Mouse (Mus musculus) CH12.LX (cell line): ENCODE data around the gene Nfkbia. TPM values are rescaled to one million over a fixed set of nuclear protein-coding genes. Genes with fewer than 3 reads are reported as not detected.
A peak's percentile ranks its signal among the peaks of the same experiment; 100 is the strongest.

ENCODE experiments used
- DNase-seq: peaks from one replicate; pipeline ENCODE4 v3.0.0-alpha.2; 2013; ENCODE audit errors: extremely low read depth
- H3K27ac ChIP-seq: 2 replicates; pipeline ENCODE4 v1.5.1; 2012; ENCODE audit warnings: low read depth, mild to moderate bottlenecking, control low read depth, moderate library complexity; ENCODE audit not compliant: insufficient read depth
- H3K27me3 ChIP-seq: replicated peaks from 2 replicates; pipeline ENCODE3; 2012; ENCODE audit warnings: inconsistent platforms
- H3K36me3 ChIP-seq, 2 experiments: replicated peaks in 1 of 2; 2 replicates each; pipeline versions ENCODE3 to v1.6.1; 2012; ENCODE audit warnings: inconsistent platforms in 1 of 2, low read length in 1 of 2, mild to moderate bottlenecking in 1 of 2, mixed read lengths in 1 of 2, moderate library complexity in 1 of 2; ENCODE audit not compliant: control insufficient read depth in 1 of 2, insufficient read depth in 1 of 2
- H3K4me1 ChIP-seq, 2 experiments: 2 replicates each; pipeline ENCODE4 v1.6.1; 2012; ENCODE audit warnings: inconsistent platforms in 1 of 2, moderate library complexity in 1 of 2; ENCODE audit not compliant: insufficient read depth in 2 of 2, control insufficient read depth in 1 of 2
- H3K4me2 ChIP-seq: 2 replicates; pipeline ENCODE4 v1.6.1; 2012; ENCODE audit warnings: low read depth, mild to moderate bottlenecking, control low read depth; ENCODE audit not compliant: poor library complexity, insufficient read depth, severe bottlenecking
- H3K4me3 ChIP-seq, 3 experiments: fragments of 150-350 bp in 1 of 3; sonication (generic) in 1 of 3; replicated peaks in 1 of 3; 2 replicates each; pipeline versions ENCODE3 to v1.5.1; 2011 to 2012; ENCODE audit warnings: low read depth in 2 of 3, low read length in 2 of 3, mild to moderate bottlenecking in 2 of 3, moderate library complexity in 2 of 3, control low read depth in 1 of 3, improper control_type of control experiment in 1 of 3, inconsistent platforms in 1 of 3, mixed read lengths in 1 of 3; ENCODE audit not compliant: poor library complexity in 1 of 3
- H3K79me2 ChIP-seq: replicated peaks from 2 replicates; pipeline ENCODE4 v1.6.1; 2012; ENCODE audit warnings: mild to moderate bottlenecking, moderate library complexity; ENCODE audit not compliant: control insufficient read depth, poor library complexity, insufficient read depth, severe bottlenecking; ENCODE audit errors: extremely low read depth
- H3K9ac ChIP-seq: 2 replicates; pipeline ENCODE4 v1.6.1; 2012; ENCODE audit warnings: low read depth, mild to moderate bottlenecking, control low read depth, moderate library complexity; ENCODE audit not compliant: insufficient read depth
- H3K9me3 ChIP-seq: replicated peaks from 2 replicates; pipeline ENCODE3; 2012; ENCODE audit warnings: low read length, inconsistent platforms, mixed read lengths
- BHLHE40 ChIP-seq: IDR thresholded peaks from 2 replicates; pipeline ENCODE4 v1.6.1; 2011; ENCODE audit warnings: mild to moderate bottlenecking, low read depth, low read length, improper control_type of control experiment
- CHD1 ChIP-seq: IDR thresholded peaks from 2 replicates; pipeline ENCODE4 v1.6.1; 2012; ENCODE audit warnings: low read depth, low read length, improper control_type of control experiment, inconsistent platforms
- CHD2 ChIP-seq: IDR thresholded peaks from 2 replicates; pipeline ENCODE4 v1.6.1; 2011; ENCODE audit warnings: low read length, improper control_type of control experiment
- E2F4 ChIP-seq: IDR thresholded peaks from 2 replicates; pipeline ENCODE4 v1.6.1; 2011; ENCODE audit warnings: low read depth, low read length, improper control_type of control experiment; ENCODE audit not compliant: insufficient replicate concordance
- ELF1 ChIP-seq: IDR thresholded peaks from 2 replicates; pipeline ENCODE4 v1.6.1; 2014; ENCODE audit warnings: low read depth, mild to moderate bottlenecking, inconsistent platforms, low read length, improper control_type of control experiment
- EP300 ChIP-seq: IDR thresholded peaks from 2 replicates; pipeline ENCODE4 v1.6.1; 2011; ENCODE audit warnings: low read length, improper control_type of control experiment
- GABPA ChIP-seq: IDR thresholded peaks from 2 replicates; pipeline ENCODE4 v1.6.1; 2012; ENCODE audit warnings: low read depth, low read length, improper control_type of control experiment, inconsistent platforms; ENCODE audit not compliant: insufficient replicate concordance
- HCFC1 ChIP-seq: IDR thresholded peaks from 2 replicates; pipeline ENCODE4 v1.6.1; 2012; ENCODE audit warnings: low read depth, mild to moderate bottlenecking, inconsistent platforms, low read length, improper control_type of control experiment
- IRF4 ChIP-seq: IDR thresholded peaks from 2 replicates; pipeline ENCODE4 v1.6.1; 2014; ENCODE audit warnings: low read depth, mild to moderate bottlenecking, inconsistent platforms, low read length, improper control_type of control experiment
- JUN ChIP-seq: IDR thresholded peaks from 2 replicates; pipeline ENCODE4 v1.6.1; 2011; ENCODE audit warnings: low read depth, mild to moderate bottlenecking, low read length, improper control_type of control experiment, moderate library complexity; ENCODE audit not compliant: insufficient read depth
- KAT2A ChIP-seq: IDR thresholded peaks from 2 replicates; pipeline ENCODE4 v1.6.1; 2012; ENCODE audit warnings: low read length, improper control_type of control experiment, inconsistent platforms; ENCODE audit not compliant: insufficient replicate concordance
- MAFK ChIP-seq: IDR thresholded peaks from 2 replicates; pipeline ENCODE4 v1.6.1; 2011; ENCODE audit warnings: low read length, improper control_type of control experiment; ENCODE audit not compliant: insufficient replicate concordance
- MAX ChIP-seq: IDR thresholded peaks from 2 replicates; pipeline ENCODE4 v1.6.1; 2011; ENCODE audit warnings: low read length, improper control_type of control experiment
- MEF2A ChIP-seq: IDR thresholded peaks from 2 replicates; pipeline ENCODE4 v1.6.1; 2014; ENCODE audit warnings: low read depth, mild to moderate bottlenecking, inconsistent platforms, low read length, improper control_type of control experiment, borderline replicate concordance
- MYC ChIP-seq: IDR thresholded peaks from 2 replicates; pipeline ENCODE4 v1.6.1; 2011; ENCODE audit warnings: low read depth, mild to moderate bottlenecking, improper control_type of control experiment, low read length
- NELFE ChIP-seq: IDR thresholded peaks from 2 replicates; pipeline ENCODE4 v1.6.1; 2011; ENCODE audit warnings: low read depth, low read length, improper control_type of control experiment
- NRF1 ChIP-seq: IDR thresholded peaks from 2 replicates; pipeline ENCODE4 v1.6.1; 2014; ENCODE audit warnings: low read depth, mild to moderate bottlenecking, inconsistent platforms, low read length, improper control_type of control experiment, moderate library complexity
- PAX5 ChIP-seq: IDR thresholded peaks from 2 replicates; pipeline ENCODE4 v1.6.1; 2012; ENCODE audit warnings: low read length, inconsistent platforms, mixed read lengths
- POLR2A ChIP-seq: IDR thresholded peaks from 2 replicates; pipeline ENCODE4 v1.6.1; 2011; ENCODE audit warnings: low read depth, mild to moderate bottlenecking, improper control_type of control experiment, low read length
- POLR2AphosphoS2 ChIP-seq: IDR thresholded peaks from 2 replicates; pipeline ENCODE4 v1.6.1; 2011; ENCODE audit warnings: low read depth, low read length, improper control_type of control experiment
- RAD21 ChIP-seq: IDR thresholded peaks from 2 replicates; pipeline ENCODE4 v1.6.1; 2011; ENCODE audit warnings: low read depth, mild to moderate bottlenecking, low read length, improper control_type of control experiment, moderate library complexity
- RCOR1 ChIP-seq: conservative IDR thresholded peaks from 2 replicates; pipeline ENCODE4 v1.6.1; 2012; ENCODE audit warnings: low read depth, mild to moderate bottlenecking, inconsistent platforms, low read length, improper control_type of control experiment
- SMC3 ChIP-seq: IDR thresholded peaks from 2 replicates; pipeline ENCODE4 v1.6.1; 2011; ENCODE audit warnings: low read depth, low read length, improper control_type of control experiment
- TBP ChIP-seq: conservative IDR thresholded peaks from 2 replicates; pipeline ENCODE4 v1.6.1; 2011; ENCODE audit warnings: low read depth, low read length, improper control_type of control experiment
- TCF12 ChIP-seq: IDR thresholded peaks from 2 replicates; pipeline ENCODE4 v1.6.1; 2014; ENCODE audit warnings: low read depth, mild to moderate bottlenecking, inconsistent platforms, low read length, improper control_type of control experiment
- UBTF ChIP-seq: IDR thresholded peaks from 2 replicates; pipeline ENCODE4 v1.6.1; 2012; ENCODE audit warnings: low read depth, mild to moderate bottlenecking, inconsistent platforms, low read length, improper control_type of control experiment, moderate library complexity
- USF1 ChIP-seq: IDR thresholded peaks from 2 replicates; pipeline ENCODE4 v1.6.1; 2014; ENCODE audit warnings: low read depth, mild to moderate bottlenecking, inconsistent platforms, low read length, improper control_type of control experiment
- USF2 ChIP-seq: conservative IDR thresholded peaks from 2 replicates; pipeline ENCODE4 v1.6.1; 2011; ENCODE audit warnings: low read depth, low read length, improper control_type of control experiment
- ZKSCAN1 ChIP-seq: IDR thresholded peaks from 2 replicates; pipeline ENCODE4 v1.6.1; 2012; ENCODE audit warnings: low read depth, inconsistent platforms, low read length, improper control_type of control experiment, borderline replicate concordance
- ZMIZ1 ChIP-seq: IDR thresholded peaks from 2 replicates; pipeline ENCODE4 v1.6.1; 2012; ENCODE audit warnings: low read depth, mild to moderate bottlenecking, inconsistent platforms, low read length, improper control_type of control experiment
- ZNF384 ChIP-seq: IDR thresholded peaks from 2 replicates; pipeline ENCODE4 v1.6.1; 2012; ENCODE audit warnings: low read depth, low read length, improper control_type of control experiment, inconsistent platforms
- dilution Hi-C: fragments of 300-500 bp; cut with MboI; formaldehyde crosslinking; loops from 2 replicates; pipeline ENCODE4 v1.14.3; 2020; ENCODE audit warnings: low sequenced_read_pairs; ENCODE audit not compliant: extremely low pct_unique_long_range_greater_than_20kb, extremely low pct_ligation_motif_present
- in situ Hi-C: fragments of 300-500 bp; cut with MboI; formaldehyde crosslinking; loops from 3 replicates; pipeline ENCODE4 v1.14.3; 2019; ENCODE audit warnings: low sequenced_read_pairs, low pct_ligation_motif_present, low pct_unique_long_range_greater_than_20kb, mixed read lengths
- polyA plus RNA-seq: library from polyadenylated mRNA; unstranded; fragments of >175 nt; gene quantifications from 2 replicates; pipeline ENCODE4 v1.2.1, GENCODE M21; 2012; ENCODE audit warnings: low read depth; ENCODE audit not compliant: insufficient read length
- total RNA-seq, 2 experiments: library from RNA; depleted of rRNA; stranded (reverse); fragments of 300-350 nt in 1 of 2; fragments of >200 nt in 1 of 2; gene quantifications; 2 replicates each; pipeline ENCODE4 v1.2.3; 2012 to 2014

Nfkbia gene
- total and polyA plus RNA-seq, 3 experiments = 143 to 702 (median 178) TPM

DNA sequence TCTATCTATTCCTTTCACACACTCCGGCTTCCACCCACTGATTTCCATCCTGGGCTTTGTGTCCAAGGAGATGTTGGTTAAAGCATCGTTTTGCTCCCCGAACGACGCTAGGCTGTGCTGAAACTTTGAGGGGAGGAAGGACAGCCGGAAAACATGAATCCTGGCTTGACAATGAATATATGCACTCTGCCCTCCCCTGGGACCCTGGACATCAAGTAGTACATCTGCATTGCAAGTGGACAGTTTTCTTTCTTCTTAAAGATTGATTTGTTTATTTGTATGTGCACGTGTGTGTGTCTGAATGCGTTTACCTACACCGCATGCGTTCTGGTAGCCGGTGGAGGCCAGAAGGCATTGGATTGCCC lies 45.1 kb downstream of the Nfkbia start:
- H3K27me3 ChIP-seq = no peaks in the 10 kb centered on the region
- peak overlapping the region; percentile 53 to 62 (median 59) for H3K4me3 ChIP-seq
- peak overlapping the region; percentile 85 for H3K9ac ChIP-seq
- no peaks in the 10 kb centered on the region for H3K9me3 ChIP-seq
- TF ChIP-seq USF1 = no peak
- no peak for TF ChIP-seq MYC
- TF ChIP-seq MAX = 0 out of 2 replicates have a peak, but pooled peaks have one; percentile 6
- no peak for TF ChIP-seq IRF4
- no peak for TF ChIP-seq NELFE
- TF ChIP-seq ZMIZ1 = no peak
- no peak for TF ChIP-seq POLR2AphosphoS2
- H3K36me3 ChIP-seq = no peaks in the 10 kb centered on the region
- H3K4me2 ChIP-seq = peak overlapping the region; percentile 83
- peak overlapping the region; percentile 99 for H3K27ac ChIP-seq
- in situ Hi-C loops (no loop called here), dilution Hi-C loops (no loop called here)
- DNase-seq = no peak
- no peaks in the 10 kb centered on the region; the same call in 1 of the 2 replicates for H3K79me2 ChIP-seq
- H3K4me1 ChIP-seq = peaks cover 39 to 94% of the 10 kb centered on the region in 2 experiments

DNA sequence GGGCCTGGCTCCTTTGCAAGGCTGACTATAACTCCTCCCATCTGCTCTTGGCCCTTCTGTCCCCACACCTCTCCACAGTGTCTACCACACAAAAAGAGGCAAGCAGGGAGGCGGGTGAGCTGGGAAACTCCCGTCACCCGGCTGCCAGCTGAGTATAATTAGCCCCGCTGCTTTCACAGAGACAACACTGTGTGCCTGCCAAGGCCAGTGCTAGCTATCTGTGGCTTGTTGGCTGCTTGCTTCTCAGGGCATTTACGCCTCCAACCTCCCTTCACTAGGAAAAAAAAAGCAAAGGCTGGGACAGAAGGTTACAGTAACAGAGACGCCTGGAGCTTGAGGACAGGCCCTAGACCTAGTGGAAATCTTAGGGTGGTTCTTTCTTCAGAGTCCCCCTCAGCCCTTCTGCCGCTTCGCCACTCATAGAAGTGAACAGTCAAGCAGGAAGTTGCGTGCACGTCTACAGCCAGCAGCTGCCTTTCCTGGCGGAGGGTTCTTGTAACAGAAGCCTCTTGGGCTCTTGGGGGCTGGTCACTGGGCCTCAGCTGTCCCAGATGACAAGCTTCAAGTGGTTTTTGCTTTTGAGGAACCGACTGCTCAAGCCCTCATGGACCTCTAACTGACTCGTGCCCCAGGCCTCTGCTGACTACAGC lies 45.6 kb downstream of the Nfkbia start:
- dilution Hi-C loops = no loop called here
- peak overlapping the region; percentile 99 for H3K27ac ChIP-seq
- peak overlapping the region; percentile 83 for H3K4me2 ChIP-seq
- no peaks in the 10 kb centered on the region for H3K36me3 ChIP-seq
- H3K9ac ChIP-seq = peak overlapping the region; percentile 85
- DNase-seq = peak; percentile 94
- no peaks in the 10 kb centered on the region for H3K27me3 ChIP-seq
- H3K4me3 ChIP-seq = peak overlapping the region; percentile 53 to 62 (median 59)
- no peaks in the 10 kb centered on the region; the same call in 1 of the 2 replicates for H3K79me2 ChIP-seq
- H3K4me1 ChIP-seq = peaks cover 39 to 94% of the 10 kb centered on the region in 2 experiments
- H3K9me3 ChIP-seq = no peaks in the 10 kb centered on the region
- in situ Hi-C loops = no loop called here
- TF ChIP-seq RCOR1 (no peak), BHLHE40 (peak; percentile 77), JUN (no peak), EP300 (peak; percentile 20; the same call in 1 of the 2 replicates), ZMIZ1 (peak; percentile 98), POLR2A (peak; percentile 95), RAD21 (no peak; the same call in 1 of the 2 replicates), NRF1 (no peak), SMC3 (peak; percentile 8; the same call in 1 of the 2 replicates), KAT2A (no peak), HCFC1 (peak; percentile 44), USF2 (no peak), PAX5 (no peak), MAFK (peak; percentile 33; the same call in 1 of the 2 replicates), CHD1 (peak; percentile 80), ZNF384 (peak; percentile 58; the same call in 1 of the 2 replicates), E2F4 (no peak), TCF12 (peak; percentile 84), GABPA (no peak), ELF1 (peak; percentile 85), TBP (peak; percentile 87), ZKSCAN1 (no peak), NELFE (peak; percentile 89), CHD2 (no peak; the same call in 1 of the 2 replicates), UBTF (peak; percentile 55), IRF4 (peak; percentile 25), USF1 (no peak), MAX (peak; percentile 35; the same call in 1 of the 2 replicates), MEF2A (peak; percentile 59; the same call in 1 of the 2 replicates)
